Mouse (Mus musculus) kidney, adult 9 months (tissue): ENCODE data around the gene Cltc.

ENCODE experiments used
- DNase-seq: peaks from one replicate; pipeline ENCODE4 v3.0.0; 2022

Gene Cltc

DNA sequence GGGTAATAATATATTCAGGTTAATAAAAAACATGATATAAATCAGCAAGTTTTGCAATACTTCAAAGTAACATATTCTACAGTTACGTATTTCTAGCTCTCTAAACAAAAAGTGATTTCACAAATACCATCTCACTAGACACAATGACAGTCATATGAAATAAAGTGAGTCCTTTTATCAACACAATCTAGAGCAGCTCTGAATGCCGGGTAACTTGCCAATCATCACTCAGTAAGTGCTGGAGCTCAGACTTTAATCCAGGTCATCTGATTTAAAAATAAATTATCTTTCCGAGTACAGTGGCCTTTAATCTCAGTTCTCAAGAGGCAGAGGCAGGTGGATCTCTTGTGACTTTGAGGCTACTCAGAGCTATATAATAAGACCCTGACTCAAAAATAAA, 75.9 kb downstream of the Cltc start:
- DNase-seq = no peak

DNA sequence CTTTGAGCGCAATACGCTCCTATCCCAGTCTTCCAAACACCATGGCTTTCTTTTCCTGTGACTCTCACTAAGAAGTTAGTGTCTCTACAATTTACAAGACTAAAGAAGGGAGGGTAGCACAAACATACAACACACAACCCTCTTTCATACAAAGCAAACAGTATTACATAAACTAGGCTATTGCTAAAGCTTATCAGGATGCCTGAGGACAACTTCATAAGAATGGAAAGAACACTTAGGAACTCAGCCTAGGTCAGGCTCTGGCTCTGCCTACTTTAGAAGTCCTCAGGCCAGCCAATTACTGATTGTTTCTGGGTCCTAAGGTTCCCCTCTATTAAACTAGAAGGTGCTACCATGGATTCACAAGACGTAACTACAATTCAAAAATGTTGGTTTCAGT, 76.6 kb downstream of the Cltc start:
- no peak for DNase-seq

DNA sequence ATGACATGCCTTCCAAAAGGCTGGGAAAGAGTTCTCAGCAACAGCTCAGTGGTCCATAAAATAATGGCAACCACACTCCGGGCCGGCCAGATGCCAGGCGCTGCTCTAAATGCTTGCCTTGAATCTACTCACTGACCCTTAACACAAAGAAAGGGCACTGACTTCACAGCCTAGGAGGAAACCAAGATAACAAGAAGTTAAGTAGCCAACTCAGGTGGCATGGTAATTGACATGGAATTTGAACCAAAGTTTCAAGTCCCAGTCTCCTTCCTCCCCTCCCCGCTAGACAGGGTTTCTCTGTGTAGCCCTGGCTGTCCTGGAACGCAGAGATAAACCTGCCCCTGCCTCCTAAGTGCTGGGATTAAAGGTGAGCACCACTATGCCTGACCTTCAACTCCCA, 78.4 kb downstream of the Cltc start:
- peak; percentile 72 for DNase-seq

DNA sequence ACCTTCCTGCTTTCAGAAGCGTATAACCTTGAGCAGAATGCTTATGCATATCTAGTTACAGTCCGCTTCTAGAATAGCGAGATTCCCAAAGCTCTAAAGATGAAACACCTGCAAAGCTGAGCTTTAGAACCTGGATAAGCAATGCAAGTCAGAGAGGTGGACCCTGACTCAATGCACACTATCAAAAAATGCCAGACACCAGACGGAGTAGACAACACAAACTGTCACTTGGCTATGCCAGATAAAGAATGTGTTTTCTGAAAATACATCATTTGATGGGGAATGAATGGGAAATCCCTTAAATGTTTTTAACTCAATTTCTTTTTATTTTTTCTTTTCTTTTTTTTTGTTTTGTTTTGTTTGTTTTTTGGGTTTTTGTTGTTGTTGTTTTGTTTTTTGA, 81.8 kb downstream of the Cltc start:
- DNase-seq = no peak

DNA sequence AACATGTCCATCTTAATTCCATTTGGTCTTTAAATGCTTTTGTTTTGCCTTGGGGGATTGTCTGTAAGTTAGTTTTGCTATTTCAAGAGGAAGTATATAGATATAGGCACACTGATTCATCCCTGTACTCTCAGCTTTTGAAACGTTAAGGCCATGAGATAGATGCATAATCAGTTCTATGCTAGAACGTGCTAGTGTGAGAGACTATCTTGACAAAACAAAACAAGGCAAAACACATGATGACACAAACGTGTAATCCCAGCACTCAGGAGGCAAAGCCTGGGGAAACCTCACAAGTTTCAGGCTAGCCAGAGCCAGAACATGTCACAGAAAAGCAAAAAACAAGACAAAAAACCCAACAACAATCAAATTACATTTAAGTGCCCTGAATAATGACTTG, 84.6 kb downstream of the Cltc start:
- DNase-seq = no peak

DNA sequence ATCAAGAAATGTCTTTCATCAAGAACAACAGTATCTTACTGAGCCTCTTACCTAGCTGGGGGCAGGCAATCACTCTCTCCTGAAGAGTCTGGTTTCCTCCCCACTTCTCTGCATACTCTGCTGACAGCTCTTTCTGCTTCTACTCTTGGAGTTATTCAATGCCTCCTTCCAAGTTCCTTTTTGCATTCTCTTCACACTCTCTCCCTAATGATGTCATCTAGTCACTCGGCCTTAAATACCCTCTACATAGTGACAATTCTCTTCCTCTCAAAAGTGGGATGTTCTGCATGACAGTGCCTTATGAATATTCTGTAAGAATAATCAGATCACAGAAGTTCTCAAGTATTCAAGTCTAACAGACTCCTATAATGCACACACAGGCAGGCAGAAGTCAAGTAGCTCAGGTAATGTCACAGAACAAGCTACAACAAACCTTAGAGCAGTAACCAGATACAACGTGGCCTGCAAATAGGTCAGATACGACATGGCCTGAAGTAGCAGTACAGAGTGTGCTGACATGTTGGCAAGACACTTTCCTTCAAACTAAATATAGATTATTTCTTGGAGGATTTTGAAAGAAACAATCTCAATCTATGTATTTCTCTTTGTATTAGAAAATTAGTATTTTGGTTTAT, 86.2 kb downstream of the Cltc start:
- no peak for DNase-seq

DNA sequence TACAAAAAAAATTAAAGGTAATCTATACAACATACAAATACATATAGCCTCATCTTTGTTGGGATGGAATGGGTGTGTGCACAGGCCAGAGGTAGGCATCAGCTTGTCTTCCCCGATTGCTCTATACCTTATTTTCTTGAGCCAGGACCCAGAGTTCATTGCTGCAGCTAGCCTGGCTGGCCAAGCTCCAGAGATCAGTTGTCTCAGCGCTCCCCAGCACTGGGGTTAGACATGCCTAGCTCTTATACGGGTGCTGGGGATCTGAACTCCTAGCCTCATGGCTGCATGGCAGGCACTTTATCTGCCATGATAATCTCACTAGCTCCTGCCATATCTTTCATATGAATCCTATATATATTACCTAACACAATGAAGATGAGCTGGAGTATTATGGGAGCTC, 89.2 kb downstream of the Cltc start:
- DNase-seq = no peak

DNA sequence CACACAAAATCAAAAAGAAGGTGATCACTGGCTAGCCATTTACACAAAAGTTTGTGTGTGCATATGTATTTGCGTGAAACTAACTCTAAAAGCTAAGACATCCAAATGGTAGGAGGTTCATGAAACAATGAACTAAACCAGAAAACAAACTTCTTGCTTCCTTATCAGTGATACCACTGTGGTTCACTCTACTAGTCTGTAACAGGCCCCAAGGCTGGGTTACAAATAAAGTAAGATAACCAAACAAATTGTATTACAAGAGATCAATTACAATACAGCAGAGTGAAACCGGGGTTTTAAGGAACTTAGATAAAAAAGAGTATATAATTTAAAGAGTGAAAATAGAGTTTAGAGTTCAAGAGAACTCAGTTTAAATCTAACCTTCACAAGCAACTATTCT, 89.8 kb downstream of the Cltc start:
- no peak for DNase-seq

DNA sequence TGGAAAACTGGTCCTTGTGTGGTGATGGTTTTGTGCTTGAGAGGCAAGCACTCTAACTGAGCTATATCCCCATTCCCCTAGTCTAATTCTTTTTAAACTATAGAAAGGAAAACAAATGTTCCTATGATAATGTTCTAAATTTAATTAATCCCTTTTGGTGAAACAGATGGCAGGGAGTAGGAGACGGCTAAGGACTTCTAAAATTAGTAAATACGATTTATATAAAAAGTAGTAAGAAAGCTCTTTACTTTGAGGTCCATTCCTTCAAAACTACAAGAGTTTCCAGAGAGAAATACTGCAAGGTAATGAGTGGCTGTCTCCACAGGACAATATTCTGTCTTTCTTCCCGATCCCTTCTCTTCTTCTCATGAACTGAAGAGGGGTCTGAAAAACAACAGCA, 93.0 kb downstream of the Cltc start:
- no peak for DNase-seq

DNA sequence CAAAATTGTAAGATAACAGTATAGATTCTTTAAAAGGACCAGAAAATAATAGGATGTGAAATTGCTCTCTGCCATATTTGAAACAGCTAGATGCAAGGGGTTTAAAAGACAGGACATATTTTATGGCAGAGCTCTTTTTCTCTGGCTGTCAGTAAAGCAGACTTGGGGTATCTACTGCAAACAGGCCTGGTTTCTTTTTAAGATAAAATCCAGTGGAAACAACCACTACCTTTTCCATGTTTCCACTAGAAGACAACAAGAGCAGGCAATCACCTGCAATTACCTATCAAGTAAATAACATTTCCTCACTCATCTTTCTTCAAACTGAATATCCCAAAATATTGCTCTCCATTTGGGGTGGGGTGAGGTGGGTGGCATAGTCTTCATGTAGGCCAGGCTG, 93.4 kb downstream of the Cltc start:
- no peak for DNase-seq

DNA sequence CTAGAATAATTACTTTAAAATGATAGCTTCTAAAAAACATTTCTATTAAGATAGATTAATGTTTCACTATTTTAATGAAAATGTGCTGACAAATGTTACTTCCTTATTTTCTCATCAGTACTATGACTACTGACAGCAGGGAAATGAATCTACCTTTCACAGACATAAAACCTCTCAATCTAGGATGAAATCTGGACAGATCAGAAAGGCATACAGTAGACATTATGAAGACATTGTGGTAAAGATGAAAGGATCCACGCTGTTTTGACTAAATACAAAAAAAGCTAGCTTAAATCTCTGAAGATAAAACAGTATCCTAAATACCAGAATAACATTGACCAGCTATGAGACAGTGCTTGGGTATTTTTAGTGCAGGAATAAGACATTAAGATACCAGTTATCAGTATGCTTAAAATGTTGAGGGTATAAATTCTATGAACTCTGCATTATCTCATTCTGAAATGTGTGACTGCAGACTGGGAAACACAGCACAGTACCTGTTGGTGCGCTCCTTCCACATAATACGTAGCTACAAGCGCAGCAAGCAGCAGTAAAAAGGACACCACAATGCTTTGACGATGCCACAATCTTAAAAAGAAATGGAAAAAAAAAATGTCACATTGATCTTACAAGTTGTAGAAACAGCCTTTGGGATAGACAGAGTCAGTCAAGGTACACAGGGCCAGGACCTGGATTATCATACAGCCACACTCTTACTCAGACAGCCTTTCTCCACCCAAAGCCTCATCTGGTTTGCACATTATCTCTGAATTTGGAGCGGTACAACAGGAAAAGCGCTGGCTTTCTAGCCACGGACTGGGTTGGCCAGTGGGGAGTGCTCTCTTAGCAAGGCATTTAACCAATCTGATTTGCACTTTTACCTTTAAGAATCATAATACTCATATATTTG, 94.1 kb downstream of the Cltc start:
- no peak for DNase-seq

DNA sequence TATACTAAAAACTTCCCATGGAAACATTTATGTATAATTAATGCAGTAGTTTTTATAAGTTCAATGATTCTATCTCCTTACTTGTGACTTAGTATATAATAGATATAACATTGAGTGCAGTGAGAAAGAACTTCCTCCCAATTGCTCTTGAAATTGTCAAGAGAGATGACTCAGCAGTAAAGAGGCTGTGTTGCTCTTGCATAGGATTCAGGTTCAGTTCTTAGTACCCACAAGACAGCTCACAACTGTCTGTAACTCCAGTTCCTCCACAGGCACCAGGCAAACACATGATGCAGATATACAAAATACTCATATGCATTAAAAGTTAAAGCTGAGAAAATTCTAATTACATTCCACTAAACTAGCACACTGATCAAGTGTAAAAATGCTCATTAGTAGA, 99.5 kb downstream of the Cltc start:
- DNase-seq = no peak

DNA sequence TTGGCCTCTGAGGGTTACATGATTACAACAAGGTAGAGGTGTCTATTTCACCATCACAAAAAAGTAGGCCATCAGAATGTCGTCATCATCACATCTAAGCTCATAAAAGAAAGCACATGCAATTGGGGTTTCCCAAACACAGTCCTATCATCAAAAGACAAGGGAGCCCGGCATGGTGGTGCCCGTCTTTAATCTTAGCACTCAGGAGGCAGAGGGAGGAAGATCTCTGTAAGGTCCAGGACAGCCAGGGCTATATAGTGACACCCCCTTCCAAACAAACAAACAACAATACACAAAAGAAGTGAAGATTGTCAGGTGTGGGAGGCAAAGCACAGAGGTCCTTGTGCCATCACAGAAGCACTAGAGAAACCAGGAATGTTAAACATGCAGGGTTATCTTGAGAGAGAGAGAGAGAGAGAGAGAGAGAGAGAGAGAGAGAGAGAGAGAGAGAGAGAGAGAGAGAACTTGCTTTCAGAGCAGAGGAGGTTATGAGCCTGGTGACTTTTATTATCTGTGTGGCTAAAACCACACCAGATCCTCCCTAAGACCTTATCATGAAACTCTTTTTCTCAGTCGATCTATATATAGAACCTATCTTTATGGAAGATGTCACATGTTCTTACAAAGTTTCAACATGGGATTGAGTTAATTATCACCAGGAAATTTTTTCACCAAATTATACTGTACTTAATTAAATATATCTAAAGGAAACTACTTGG, 100.4 kb downstream of the Cltc start:
- no peak for DNase-seq

DNA sequence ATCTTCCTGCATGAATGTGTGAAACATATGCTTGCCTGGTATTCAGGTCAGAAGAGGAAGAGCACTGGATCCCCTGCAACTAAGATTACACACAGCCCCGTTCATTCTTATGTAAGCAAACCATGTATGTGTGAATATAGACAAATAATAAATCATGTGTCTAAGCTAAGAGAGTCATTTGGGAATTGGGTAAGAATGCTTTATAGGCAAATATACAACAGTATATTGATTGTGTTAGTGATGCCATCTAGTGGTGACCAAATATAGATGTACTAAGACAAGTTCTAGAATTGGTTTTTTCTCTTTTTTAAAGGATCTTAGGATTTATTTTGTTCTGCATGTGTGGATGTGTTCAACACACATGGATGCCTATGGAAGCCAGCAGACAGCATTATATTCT, 101.7 kb downstream of the Cltc start:
- no peak for DNase-seq

DNA sequence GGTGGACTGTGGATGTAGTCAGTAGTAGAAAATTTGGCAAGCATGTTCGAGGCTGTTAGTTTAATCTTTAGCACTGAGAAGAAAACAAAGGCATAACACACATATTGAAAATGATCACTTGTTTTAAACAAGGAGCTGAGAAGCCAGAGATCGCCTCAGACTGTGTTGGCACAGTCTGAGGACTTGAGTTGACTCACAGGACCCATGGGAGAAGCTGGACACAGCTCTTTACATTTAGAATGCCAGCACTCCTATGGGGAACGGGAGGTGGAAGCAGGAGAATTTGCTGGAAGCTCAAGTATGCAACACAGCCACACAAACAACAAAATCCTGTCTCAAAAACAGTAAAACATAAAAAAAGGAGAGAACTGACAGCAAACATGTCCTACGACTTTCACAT, 103.3 kb downstream of the Cltc start:
- DNase-seq = no peak

DNA sequence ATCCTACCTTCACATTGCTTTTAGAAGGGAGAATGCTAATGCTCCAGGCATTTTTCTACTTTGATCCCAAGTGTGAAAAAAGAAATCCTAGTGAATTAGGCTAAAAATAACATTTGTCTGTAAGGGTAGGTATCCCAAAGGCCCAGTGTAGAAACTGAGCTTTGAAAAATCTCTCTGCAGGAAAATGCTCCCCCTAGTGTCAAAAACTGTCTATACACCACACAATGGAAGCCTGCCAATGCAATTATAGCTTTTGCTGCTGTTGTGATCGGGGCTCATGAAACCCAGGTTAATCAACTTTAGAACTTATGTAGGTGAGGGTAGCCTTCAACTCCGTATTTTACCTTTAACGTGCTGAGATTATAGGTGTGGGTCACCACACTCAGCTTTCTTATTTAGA, 103.9 kb downstream of the Cltc start:
- peak; percentile 78 for DNase-seq

DNA sequence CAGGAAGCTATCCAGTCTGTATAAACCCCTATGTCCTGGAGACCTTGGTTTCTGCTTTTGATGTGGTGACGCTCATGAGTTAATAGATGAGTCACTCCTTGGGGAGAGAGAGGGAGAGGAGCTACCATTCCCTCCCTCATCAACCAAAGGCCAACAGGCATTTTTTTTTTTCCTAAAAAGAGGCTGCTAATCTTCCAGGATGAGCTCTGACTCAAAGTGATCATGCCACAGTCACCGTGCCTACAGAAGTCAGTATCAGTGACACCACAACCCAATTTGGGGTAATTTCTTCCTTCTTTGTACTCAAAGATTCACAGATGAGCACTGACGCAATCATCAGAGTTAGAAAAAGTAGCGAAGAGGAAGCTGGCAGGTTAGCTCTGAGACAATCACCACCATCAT, 104.8 kb downstream of the Cltc start:
- DNase-seq = no peak

DNA sequence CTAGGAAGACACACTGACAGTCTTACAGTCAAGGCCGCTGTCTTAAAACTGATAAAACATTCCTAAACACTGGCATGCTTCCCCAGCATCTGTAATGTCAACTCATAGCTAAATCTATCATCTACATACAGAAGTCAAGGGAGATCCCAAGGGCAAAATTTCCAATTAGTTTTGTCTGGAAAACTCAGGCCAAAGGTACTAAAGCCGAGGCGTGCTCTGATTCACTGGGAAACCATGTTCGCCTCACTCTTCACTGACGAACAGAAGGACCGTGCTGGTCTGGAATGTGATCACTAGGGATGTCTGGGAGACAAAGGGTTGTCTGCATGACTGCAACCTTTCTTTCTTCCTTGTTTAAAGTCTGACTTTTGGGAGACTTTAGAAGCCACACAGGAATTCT, 106.7 kb downstream of the Cltc start:
- no peak for DNase-seq

DNA sequence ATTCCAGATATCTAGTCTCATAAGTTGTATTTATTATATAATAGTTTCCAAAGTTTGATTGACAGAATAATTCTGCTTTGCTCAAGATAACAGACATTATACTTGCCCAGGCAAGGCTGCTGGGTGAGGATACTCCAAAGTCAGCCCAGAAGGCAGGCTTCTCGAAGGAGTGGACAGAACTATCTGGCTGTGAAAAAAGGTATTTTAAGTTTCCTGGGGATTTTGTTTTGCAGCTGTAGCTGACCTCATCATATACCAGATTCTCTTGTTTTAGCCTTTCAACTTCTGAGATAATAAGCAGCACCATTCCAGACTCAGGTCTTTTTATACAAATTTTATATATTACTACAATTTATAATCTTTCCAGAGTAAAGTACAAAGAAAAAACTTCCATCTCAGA, 107.8 kb downstream of the Cltc start:
- no peak for DNase-seq

DNA sequence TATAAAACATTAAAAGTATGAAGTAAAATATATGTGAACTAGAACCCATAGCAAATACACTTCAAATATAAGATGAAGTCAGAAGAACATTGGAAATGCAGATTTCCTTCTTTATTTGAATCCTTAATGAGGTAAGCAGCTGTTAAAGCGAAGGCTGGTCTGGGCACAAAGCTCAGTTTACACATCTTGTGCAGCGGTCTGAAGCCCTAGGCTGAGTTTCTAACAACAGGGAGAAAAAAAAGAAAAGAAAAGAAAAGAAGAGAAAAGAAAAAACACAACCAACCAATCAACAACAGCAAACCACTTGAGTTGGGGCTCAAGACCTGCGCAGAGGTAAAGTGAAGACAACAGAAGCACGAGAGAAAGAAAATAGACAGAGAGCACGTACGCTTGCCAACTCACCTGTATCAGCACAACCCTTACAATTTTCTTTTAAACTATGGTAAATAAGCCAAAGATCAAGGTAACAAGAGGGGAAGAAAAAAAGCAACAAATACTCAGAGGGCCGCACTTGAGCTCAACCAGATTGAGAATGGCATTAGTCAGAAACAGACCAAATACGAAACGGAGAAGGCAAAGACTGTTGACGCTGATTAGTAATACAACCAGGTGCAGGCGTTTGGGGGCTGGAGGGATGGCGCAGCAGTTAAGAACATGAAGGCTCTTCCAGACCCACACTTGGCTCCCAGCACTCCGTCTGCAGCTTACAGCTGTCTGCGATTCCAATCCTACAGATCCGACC, 109.5 kb downstream of the Cltc start:
- DNase-seq = no peak

DNA sequence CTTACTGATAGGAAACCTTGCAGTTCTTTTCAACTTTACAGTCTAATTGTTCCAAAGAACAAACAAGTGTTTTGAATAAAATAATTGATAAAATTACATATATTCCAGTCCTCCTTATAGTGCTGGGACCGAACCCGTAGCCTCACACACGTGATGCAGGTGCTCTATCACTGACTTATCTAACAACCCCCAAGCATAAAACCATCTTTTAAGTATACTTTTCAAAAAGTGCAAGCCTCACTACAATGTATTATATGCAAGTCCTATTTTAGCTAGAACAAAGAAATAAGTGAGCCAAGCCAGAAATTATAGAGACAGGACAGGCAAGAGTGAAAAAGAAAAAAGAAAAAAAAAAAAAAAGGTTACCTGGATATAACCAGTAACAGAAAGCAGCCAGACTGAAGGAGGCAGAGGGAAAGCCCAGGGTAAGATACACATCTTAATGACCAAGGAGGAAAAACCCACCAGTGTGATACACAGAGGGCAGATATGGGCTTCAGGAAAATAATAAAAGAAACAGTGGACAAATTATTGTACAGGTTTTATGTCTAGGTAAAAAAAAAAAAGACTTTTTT, 110.4 kb downstream of the Cltc start:
- DNase-seq = no peak

DNA sequence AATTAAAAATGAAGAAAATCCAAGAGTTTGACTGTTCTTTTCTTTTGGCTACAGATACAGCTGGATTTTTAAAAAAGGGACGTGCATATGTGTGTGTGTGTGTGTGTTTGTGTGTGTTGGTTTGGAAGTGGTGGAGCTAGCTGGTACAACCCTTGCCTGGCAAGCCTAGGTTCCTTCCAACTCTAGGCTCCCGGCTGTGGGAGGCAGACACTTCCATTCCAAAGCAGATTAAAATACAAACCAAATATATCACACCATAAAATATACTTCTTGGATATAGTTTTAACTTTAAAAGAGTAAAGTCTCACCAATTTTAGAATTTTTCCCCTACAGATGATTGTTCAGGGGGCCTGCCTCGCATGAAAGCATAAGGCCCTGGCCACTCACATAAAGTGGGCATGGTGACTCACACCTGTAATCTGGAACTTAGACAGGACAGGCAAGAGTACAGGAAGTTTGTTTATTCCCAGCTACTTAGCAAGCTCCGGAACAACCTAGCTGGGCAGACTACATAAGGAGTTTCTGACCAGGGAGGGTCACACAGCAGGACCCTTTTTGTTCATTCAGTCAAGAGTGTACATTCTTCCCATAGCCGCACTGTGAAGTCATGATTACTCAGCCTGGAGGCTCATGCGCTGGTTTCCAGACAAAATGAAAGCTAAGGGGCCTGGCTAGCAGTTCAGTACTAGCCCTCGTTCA, 111.1 kb downstream of the Cltc start:
- no peak for DNase-seq
